Mouse (Mus musculus): ENCODE data around the gene Tcea2. TPM values are rescaled to one million over a fixed set of nuclear protein-coding genes. Genes with fewer than 3 reads are reported as not detected.

The Tcea2 gene
- polyA plus RNA-seq, 1 experiment, result not detected

DNA sequence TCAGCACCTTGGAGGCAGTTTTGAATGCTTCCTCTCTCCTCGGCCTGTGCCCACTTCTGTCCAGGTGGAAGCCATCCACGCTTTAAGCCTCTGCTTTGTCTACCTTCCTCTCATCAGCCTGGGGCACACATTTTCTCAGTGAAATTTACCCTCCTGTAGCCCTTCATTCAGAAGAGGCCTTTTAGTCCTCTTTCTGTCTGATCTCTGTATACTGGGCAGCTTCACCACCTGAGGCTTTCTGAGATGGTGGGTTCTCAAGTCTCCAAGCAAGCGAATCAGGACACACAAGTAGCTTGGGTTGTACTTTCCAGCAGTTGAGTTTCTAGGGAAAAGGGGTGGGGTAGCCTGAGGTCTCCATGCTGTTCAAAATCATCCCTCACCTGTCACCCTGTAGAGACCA lies 12.2 kb downstream of the Tcea2 start:
- H3K4me1 ChIP-seq (ENCODE audit: control insufficient read depth, insufficient read depth, low read length), result peaks cover 6% of the 10 kb centered on the region
- H3K4me3 ChIP-seq (ENCODE audit: insufficient read depth, low read depth, low read length), result no peak overlapping the region
- TF ChIP-seq CTCF (IDR thresholded peaks at IDR 0.05; ENCODE audit: insufficient read depth, low read depth, low read length), result no peak
- TF ChIP-seq POLR2A (IDR thresholded peaks at IDR 0.05; ENCODE audit: insufficient read depth, low read depth, low read length), result no peak
- H3K27ac ChIP-seq (ENCODE audit: insufficient read depth, low read depth, low read length), result no peak overlapping the region
- WGBS, result 96% methylated on average over 3 of the region's 3 CpGs

DNA sequence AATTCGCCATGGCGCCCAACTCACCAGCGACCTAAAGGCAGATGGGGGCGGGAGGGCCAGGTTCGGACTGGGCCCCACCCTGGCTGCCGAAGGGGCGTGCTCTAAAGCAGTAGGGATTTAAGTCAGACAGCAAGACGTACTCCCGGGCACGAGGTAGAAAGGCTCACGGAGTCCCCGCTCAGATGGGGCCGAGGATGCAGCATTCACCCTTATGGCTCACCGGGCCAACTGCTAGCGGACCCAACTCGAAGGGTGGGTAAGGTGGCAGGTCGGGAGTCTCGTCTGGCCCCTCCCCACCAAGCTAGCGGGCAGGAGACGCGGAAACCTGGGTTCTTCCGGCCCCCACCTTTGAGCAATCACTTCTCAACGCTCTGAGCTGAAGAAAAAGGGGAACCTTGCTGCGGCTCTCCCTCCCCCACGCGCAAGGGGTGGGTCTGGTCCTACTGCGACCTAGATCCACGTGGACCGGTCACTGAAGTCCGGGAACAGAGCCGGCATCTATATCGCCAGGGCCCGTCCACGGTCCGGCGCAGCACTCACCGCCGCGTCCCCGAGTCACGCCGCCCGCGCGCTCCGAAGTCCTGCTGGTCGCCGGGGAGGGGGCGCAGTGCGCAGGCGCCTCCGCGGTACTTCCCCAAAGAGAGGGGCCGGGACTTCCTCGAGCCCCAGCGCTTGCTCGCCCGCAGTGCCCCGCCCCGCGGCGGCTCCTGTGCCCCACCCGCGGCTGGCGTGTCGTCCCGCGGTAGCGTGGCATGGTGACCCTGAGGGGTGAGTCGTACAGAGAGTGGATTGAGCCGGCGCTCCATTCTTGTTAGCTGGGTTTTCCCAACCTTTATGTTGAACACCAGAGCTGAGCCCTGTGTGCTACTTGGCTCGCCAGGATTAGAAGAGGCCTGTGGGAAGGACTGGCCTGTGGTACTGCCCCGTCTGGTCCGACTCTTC lies 13.5 kb downstream of the Tcea2 start, which contains the start of gene Rgs19:
Gene Rgs19 (minus strand): TSS at position 639 of the 942 bp plus-strand sequence.
- under 1% methylated on average over 75 of the region's 75 CpGs for WGBS
- TF ChIP-seq CTCF (IDR thresholded peaks at IDR 0.05; ENCODE audit: insufficient read depth, low read depth, low read length) (no peak), POLR2A (IDR thresholded peaks at IDR 0.05; ENCODE audit: insufficient read depth, low read depth, low read length) (peak; percentile 63; the same call in 1 of the 2 replicates)
- Histone ChIP-seq H3K4me3 (ENCODE audit: insufficient read depth, low read depth, low read length) (peak within 1 kb of the TSS; percentile 77), H3K4me1 (ENCODE audit: control insufficient read depth, insufficient read depth, low read length) (peaks cover 6% of the 10 kb centered on the region), H3K27ac (ENCODE audit: insufficient read depth, low read depth, low read length) (no peak within 1 kb of the TSS)

DNA sequence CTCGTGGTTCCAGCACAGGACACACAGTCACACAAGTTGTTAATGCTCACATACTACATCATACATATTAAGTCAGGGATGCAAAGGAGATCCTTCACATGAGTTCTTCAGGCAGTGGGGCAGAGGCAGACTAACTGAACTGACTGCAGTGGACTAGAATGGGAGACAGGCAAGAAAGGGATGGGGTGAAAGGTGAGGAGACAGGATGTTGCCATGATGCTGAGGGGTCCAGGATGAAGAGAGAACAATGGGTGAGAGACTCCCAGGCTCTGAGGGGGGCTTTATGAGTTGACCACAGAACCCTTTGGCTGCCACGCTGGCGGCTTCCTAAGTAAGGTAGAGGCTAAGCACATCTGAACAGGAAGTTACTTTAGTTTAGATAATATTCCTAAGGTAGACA lies 14.5 kb downstream of the Tcea2 start:
- H3K4me3 ChIP-seq (ENCODE audit: insufficient read depth, low read depth, low read length), result no peak overlapping the region
- WGBS, result 92% methylated on average over 3 of the region's 3 CpGs
- H3K4me1 ChIP-seq (ENCODE audit: control insufficient read depth, insufficient read depth, low read length), result peaks cover 6% of the 10 kb centered on the region
- H3K27ac ChIP-seq (ENCODE audit: insufficient read depth, low read depth, low read length), result no peak overlapping the region
- no peak for TF ChIP-seq POLR2A (IDR thresholded peaks at IDR 0.05; ENCODE audit: insufficient read depth, low read depth, low read length)
- TF ChIP-seq CTCF (IDR thresholded peaks at IDR 0.05; ENCODE audit: insufficient read depth, low read depth, low read length), result no peak

DNA sequence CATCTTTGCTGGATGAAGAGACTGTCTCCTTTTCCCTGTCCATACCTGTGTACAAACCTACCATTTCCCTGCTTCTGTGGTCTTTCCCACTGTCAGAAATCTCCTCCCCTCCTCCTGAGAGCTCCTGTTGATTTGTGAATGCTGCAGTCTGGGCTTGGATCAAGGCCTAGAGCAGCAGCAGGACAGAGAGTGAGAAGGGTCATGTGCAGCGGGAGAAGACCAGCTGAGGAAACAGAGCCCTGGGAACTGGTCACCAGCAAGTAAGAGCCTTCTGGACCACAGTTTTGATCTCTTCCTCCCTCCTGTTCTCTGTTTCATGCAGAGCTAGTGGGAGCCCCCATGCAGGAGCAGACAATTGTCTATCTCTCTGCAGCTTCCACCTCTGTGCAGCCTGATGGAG lies 15.7 kb downstream of the Tcea2 start:
- 70% methylated on average over 1 of the region's 1 CpGs for WGBS
- H3K4me3 ChIP-seq (ENCODE audit: insufficient read depth, low read depth, low read length), result no peak overlapping the region
- peaks cover 6% of the 10 kb centered on the region for H3K4me1 ChIP-seq (ENCODE audit: control insufficient read depth, insufficient read depth, low read length)
- no peak overlapping the region for H3K27ac ChIP-seq (ENCODE audit: insufficient read depth, low read depth, low read length)
- TF ChIP-seq POLR2A (IDR thresholded peaks at IDR 0.05; ENCODE audit: insufficient read depth, low read depth, low read length), result no peak
- no peak for TF ChIP-seq CTCF (IDR thresholded peaks at IDR 0.05; ENCODE audit: insufficient read depth, low read depth, low read length)

DNA sequence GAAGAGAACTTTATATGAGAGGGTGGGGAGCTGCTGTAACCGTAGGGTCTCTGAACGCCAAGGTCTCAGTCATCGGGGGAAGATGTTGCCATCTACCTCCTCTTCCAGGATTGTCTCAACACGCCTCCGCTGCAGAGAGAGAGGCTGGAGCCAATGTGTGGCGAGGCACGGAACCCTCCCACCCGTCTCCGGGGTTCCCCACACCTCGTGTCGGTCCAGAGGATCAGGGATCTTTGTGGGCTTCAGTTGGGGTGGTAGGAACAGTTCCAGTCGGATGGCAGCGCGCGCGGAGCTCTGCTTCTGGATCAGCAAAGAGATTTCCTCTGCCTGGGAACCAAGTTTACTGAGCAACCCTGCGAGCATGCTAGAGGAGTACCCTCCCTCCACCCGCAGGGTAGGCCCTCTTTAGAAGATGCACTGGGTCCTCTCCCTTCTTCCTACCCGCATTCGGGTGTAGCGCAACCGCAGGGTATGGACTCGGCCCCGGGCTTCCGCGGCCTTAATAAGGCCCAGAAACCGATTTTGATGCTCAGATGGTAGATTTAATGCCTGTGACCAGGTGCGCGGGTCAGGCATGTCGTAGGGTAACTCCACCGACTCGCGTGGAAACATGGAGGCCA lies 16.8 kb downstream of the Tcea2 start:
- H3K27ac ChIP-seq (ENCODE audit: insufficient read depth, low read depth, low read length), result no peak overlapping the region
- no peak for TF ChIP-seq POLR2A (IDR thresholded peaks at IDR 0.05; ENCODE audit: insufficient read depth, low read depth, low read length)
- TF ChIP-seq CTCF (IDR thresholded peaks at IDR 0.05; ENCODE audit: insufficient read depth, low read depth, low read length), result no peak
- WGBS, result 87% methylated on average over 33 of the region's 33 CpGs

DNA sequence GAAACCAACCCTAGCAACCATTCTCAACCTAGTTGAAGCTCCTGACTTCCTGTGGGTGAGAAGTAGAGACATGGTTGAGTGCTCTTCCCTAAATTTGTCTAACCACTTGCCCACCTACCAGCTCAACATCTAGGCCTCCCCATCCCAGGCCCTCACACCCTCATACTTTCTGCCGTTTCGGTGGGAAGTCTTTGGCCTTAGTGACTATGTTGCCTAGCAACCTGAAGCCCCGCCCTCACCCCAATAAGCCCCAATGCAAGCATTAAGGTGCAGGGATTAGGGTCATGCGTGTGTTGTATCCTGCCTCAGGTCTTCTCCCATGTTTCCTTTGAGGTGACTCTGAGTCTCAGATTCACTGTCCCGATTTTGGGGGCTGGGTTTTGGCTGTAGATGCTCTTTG lies 18.1 kb downstream of the Tcea2 start, which contains the start of gene Lkaaear1:
Gene Lkaaear1 (minus strand): TSS at position 202 of the 400 bp plus-strand sequence.
- H3K4me1 ChIP-seq (ENCODE audit: control insufficient read depth, insufficient read depth, low read length), result peaks cover 1% of the 10 kb centered on the region
- no peak for TF ChIP-seq POLR2A (IDR thresholded peaks at IDR 0.05; ENCODE audit: insufficient read depth, low read depth, low read length)
- TF ChIP-seq CTCF (IDR thresholded peaks at IDR 0.05; ENCODE audit: insufficient read depth, low read depth, low read length), result no peak
- WGBS, result 51% methylated on average over 5 of the region's 5 CpGs
- H3K27ac ChIP-seq (ENCODE audit: insufficient read depth, low read depth, low read length), result no peak within 1 kb of the TSS
- H3K4me3 ChIP-seq (ENCODE audit: insufficient read depth, low read depth, low read length), result no peak within 1 kb of the TSS

More for the DNA sequence above, 16.8 kb downstream of the Tcea2 start:
- Histone ChIP-seq H3K4me3 (ENCODE audit: insufficient read depth, low read depth, low read length) (no peak overlapping the region), H3K4me1 (ENCODE audit: control insufficient read depth, insufficient read depth, low read length) (peaks cover 6% of the 10 kb centered on the region)

DNA sequence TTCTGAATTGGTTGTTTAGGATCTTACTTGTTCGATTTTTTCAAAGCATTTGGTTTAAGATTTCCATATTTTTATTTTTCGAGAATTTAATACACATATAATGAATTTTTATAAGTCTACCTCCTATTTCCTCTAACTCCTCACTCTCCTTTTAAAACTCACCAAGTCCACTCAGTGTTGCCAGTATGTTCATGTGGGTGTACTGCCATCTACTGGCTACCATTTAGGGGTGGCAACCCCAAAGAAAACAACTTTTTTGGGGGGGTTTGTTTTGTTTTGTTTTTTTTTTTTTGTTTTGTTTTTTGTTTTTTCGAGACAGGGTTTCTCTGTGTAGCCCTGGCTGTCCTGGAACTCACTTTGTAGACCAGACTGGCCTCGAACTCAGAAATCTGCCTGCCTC lies 26.6 kb downstream of the Tcea2 start:
- Histone ChIP-seq H3K4me3 (ENCODE audit: insufficient read depth, low read depth, low read length) (no peak overlapping the region), H3K4me1 (ENCODE audit: control insufficient read depth, insufficient read depth, low read length) (no peaks in the 10 kb centered on the region), H3K27ac (ENCODE audit: insufficient read depth, low read depth, low read length) (no peak overlapping the region)
- 33% methylated on average over 4 of the region's 4 CpGs for WGBS
- no peak for TF ChIP-seq CTCF (IDR thresholded peaks at IDR 0.05; ENCODE audit: insufficient read depth, low read depth, low read length)

DNA sequence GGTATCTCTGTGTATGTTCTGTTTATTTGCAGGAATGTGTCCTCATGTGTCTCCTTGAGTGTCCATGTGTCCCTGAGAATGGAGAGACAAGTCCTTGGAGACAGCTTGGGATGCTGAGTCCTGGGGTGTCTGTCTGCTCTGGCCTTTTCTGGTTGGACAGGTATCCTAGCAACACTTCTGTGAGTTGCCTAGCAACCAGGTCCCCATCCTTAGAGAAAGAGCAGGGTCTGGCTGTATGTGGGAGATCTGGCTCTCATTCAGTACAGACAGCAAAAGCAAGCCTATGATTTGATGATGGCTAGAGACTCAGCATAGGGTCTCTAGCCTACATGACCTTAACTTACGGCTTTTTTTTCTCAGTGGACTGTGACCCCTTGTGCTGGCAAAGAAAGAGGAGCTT lies 33.6 kb downstream of the Tcea2 start:
- H3K4me1 ChIP-seq (ENCODE audit: control insufficient read depth, insufficient read depth, low read length), result peaks cover 7% of the 10 kb centered on the region; the same call in 1 of the 2 replicates
- 74% methylated on average over 1 of the region's 1 CpGs for WGBS
- H3K27ac ChIP-seq (ENCODE audit: insufficient read depth, low read depth, low read length), result peak overlapping the region; percentile 20; the same call in 1 of the 2 replicates
- TF ChIP-seq POLR2A (IDR thresholded peaks at IDR 0.05; ENCODE audit: insufficient read depth, low read depth, low read length), result no peak
- no peak for TF ChIP-seq CTCF (IDR thresholded peaks at IDR 0.05; ENCODE audit: insufficient read depth, low read depth, low read length)
- H3K4me3 ChIP-seq (ENCODE audit: insufficient read depth, low read depth, low read length), result no peak overlapping the region

DNA sequence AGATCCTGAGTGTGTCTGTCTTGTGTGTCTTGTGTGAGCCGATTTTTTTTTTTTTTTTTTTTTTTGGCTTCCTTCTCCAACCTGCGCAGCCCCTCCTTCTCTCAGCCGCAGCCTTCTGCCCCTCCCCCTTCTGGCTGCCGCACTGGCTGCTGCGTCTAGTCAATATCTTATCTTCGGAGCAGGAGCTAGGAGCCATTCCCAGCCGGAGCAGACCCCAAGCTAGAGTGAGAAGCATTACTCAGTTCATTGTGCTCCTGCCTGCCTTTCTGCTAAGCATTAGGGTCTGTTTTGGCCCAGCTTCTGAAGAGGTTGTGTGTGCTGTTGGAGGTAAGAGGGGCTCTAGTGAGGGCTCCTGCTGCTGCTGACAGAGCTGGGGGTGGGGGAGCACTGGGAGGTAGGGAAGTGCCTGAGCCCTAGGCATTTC lies 34.8 kb downstream of the Tcea2 start, which contains the start of gene Oprl1:
Gene Oprl1 (plus strand): TSS at position 114 of the 424 bp plus-strand sequence.
- WGBS, result 5% methylated on average over 7 of the region's 7 CpGs

More for the DNA sequence above, 34.8 kb downstream of the Tcea2 start, which contains the start of gene Oprl1:
- no peak for TF ChIP-seq POLR2A (IDR thresholded peaks at IDR 0.05; ENCODE audit: insufficient read depth, low read depth, low read length)
- no peak for TF ChIP-seq CTCF (IDR thresholded peaks at IDR 0.05; ENCODE audit: insufficient read depth, low read depth, low read length)
- peak within 1 kb of the TSS; percentile 59 for H3K4me3 ChIP-seq (ENCODE audit: insufficient read depth, low read depth, low read length)
- H3K27ac ChIP-seq (ENCODE audit: insufficient read depth, low read depth, low read length), result peak within 1 kb of the TSS; percentile 49
- H3K4me1 ChIP-seq (ENCODE audit: control insufficient read depth, insufficient read depth, low read length), result peaks cover 7% of the 10 kb centered on the region; the same call in 1 of the 2 replicates
